Mouse (Mus musculus) testis, adult 2 months (tissue): ENCODE measurements at regions not wholly inside any gene's neighbourhood (a gene's known extent, or its start where the extent isn't known, plus 50 kb on each side); places are given as distances from the start of the nearest gene placed in this dataset.

Experiments
- CTCF ChIP-seq: fragments of 200-500 bp; IDR thresholded peaks from 2 replicates; pipeline ENCODE4 v1.5.1; 2012; ENCODE audit warnings: low read depth, mild to moderate bottlenecking, inconsistent platforms, low read length, moderate library complexity; ENCODE audit not compliant: control insufficient read depth, insufficient read depth, insufficient replicate concordance
- POLR2A ChIP-seq: fragments of 200-500 bp; IDR thresholded peaks from 2 replicates; pipeline ENCODE4 v1.6.1; 2012; ENCODE audit warnings: low read depth, mild to moderate bottlenecking, inconsistent platforms, low read length, moderate library complexity; ENCODE audit not compliant: control insufficient read depth

GRCm38 (mm10) chr3:140697295-140697694 is 514.9 kb downstream of the Pdha2 start:
- TF ChIP-seq CTCF (no peak), POLR2A (no peak)
